Mouse (Mus musculus): ENCODE results near the gene Txn2.

- TF ChIP-seq EP300 (IDR thresholded peaks at IDR 0.05; ENCODE audit: low read depth) (no peak), CTCF (IDR thresholded peaks at IDR 0.05; ENCODE audit: low read depth) (no peak)
Measured at GRCm38 (mm10) chr15:77941563-77941962, 12.8 kb upstream of the Txn2 start.
